Mouse (Mus musculus): ENCODE measurements around the gene Dtnbp1.

The Dtnbp1 gene

DNA sequence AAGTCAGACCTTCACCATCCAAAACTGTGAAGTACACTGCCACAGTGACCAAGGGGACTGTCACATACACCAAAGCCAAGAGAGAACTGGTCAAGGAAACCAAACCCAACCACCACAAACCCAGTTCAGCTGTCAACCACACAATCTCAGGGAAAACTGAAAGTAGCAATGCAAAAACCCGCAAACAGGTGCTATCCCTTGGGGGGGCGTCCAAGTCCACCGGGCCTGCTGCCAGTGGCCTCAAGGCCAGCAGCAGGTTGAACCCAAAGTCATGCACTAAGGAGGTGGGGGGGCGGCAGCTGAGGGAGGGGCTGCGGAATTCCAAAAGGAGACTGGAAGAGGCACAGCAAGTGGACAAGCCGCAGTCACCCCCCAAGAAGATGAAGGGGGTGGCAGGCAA is 99.6 kb downstream of the Dtnbp1 start:
- no peaks in the 10 kb centered on the region for H3K27me3 ChIP-seq (ENCODE audit: insufficient read depth, low read length)
- peaks cover 98% of the 10 kb centered on the region for H3K4me1 ChIP-seq (replicated peaks; ENCODE audit: low read depth, low read length)
- peak overlapping the region; percentile 66 for H3K4me3 ChIP-seq (replicated peaks; ENCODE audit: low read length)
- H3K9me3 ChIP-seq (ENCODE audit: low read length): no peaks in the 10 kb centered on the region
- no peak for TF ChIP-seq NANOG (IDR thresholded peaks at IDR 0.05; ENCODE audit: borderline replicate concordance, low read length)
- no peak for TF ChIP-seq POU5F1 (IDR thresholded peaks at IDR 0.05; ENCODE audit: borderline replicate concordance, low read length)
- TF ChIP-seq CTCF (conservative IDR thresholded peaks at IDR 0.05; ENCODE audit: low read length): no peak
- H3K36me3 ChIP-seq (ENCODE audit: insufficient read depth, low read length): peaks cover 100% of the 10 kb centered on the region

DNA sequence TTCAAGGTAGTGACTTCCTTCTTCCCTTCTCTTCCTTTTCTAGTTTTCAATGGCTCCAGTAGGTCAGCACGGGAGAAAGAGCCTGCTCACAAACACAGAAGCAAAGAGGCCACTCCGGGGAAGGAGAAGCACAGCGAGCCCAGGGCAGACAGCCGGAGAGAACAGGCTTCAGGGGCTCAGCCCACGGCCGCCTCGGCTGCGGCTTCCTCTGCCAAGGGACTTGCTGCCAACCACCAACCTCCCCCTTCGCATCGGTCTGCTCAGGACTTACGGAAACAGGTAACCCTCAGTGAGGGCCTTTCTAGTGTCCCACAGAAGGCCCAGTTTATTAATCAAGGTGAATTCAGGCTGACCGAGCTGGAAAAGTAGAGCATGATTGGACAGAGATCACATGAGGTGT is 105.7 kb downstream of the Dtnbp1 start:
- Histone ChIP-seq H3K4me3 (replicated peaks; ENCODE audit: low read length) (no peak overlapping the region), H3K9me3 (ENCODE audit: low read length) (no peaks in the 10 kb centered on the region), H3K27me3 (ENCODE audit: insufficient read depth, low read length) (no peaks in the 10 kb centered on the region), H3K4me1 (replicated peaks; ENCODE audit: low read depth, low read length) (peaks cover 88% of the 10 kb centered on the region), H3K36me3 (ENCODE audit: insufficient read depth, low read length) (peaks cover 100% of the 10 kb centered on the region)
- TF ChIP-seq NANOG (IDR thresholded peaks at IDR 0.05; ENCODE audit: borderline replicate concordance, low read length) (no peak), CTCF (conservative IDR thresholded peaks at IDR 0.05; ENCODE audit: low read length) (no peak), POU5F1 (IDR thresholded peaks at IDR 0.05; ENCODE audit: borderline replicate concordance, low read length) (no peak)

DNA sequence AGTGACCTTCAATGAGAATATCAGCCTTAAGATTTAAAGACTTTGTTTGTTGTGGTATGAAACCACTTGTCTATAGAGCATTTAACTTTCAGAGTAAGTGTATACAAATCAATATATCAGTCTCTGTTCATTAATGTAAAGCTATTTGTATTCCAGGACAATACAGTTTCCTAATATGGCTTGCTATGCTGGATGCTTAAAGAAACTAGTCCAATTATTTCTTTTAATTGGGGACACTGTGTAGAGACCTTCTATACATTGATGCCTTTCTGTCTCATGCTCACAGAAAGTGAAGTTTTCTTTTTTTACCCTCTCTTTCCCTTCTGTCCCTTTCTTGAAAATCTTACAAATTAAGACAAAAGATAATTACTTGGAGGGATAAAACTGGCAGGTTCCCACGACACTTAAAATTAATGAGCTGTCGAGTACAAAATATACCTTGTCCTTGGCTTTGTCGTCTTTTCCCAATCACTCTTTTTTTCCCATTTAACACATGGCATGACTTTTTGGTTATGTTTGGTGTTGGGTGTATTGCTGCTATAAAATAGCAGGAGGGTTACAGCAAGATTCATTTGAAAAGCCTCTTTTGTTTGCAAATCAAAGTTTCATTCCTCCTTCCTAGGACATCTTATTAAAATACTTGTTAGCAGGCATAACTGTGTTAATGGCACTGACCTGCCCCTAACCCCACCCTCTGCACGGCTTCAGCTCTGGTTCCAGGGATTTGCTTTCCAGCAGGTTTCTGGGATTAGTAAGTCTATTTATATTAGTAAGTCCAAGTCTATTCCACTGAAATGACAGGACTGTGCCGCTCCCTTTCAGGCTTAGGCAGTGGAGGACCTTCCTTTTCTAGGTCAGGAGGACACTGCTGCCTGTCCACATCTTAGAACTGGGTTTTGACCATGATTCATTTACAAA is 109.9 kb downstream of the Dtnbp1 start:
- TF ChIP-seq POU5F1 (IDR thresholded peaks at IDR 0.05; ENCODE audit: borderline replicate concordance, low read length): no peak
- TF ChIP-seq NANOG (IDR thresholded peaks at IDR 0.05; ENCODE audit: borderline replicate concordance, low read length): no peak
- no peak for TF ChIP-seq CTCF (conservative IDR thresholded peaks at IDR 0.05; ENCODE audit: low read length)
- no peaks in the 10 kb centered on the region for H3K9me3 ChIP-seq (ENCODE audit: low read length)
- no peaks in the 10 kb centered on the region for H3K27me3 ChIP-seq (ENCODE audit: insufficient read depth, low read length)
- peaks cover 96% of the 10 kb centered on the region for H3K36me3 ChIP-seq (ENCODE audit: insufficient read depth, low read length)
- no peak overlapping the region for H3K4me3 ChIP-seq (replicated peaks; ENCODE audit: low read length)
- H3K4me1 ChIP-seq (replicated peaks; ENCODE audit: low read depth, low read length): peaks cover 84% of the 10 kb centered on the region

DNA sequence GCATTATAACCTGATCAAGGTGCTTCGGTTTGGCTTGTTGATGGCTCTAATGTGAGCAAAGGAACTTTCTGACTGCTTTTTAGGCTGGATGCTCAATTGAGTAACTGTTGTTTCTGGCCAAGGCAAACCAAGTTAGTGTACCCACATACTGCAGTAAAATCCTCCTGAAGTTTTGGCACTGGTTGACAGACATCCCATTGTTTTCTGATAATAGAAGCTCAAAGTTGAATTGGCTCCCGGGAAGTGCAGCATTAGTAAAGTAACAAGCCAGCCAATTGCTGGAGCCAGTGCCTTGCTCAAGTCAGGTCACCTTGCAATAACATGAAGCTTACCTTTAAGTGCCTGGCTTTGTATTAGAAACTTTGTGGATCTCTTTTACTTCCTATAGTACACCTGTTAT is 111.3 kb downstream of the Dtnbp1 start:
- Histone ChIP-seq H3K36me3 (ENCODE audit: insufficient read depth, low read length) (peaks cover 96% of the 10 kb centered on the region), H3K4me1 (replicated peaks; ENCODE audit: low read depth, low read length) (peaks cover 82% of the 10 kb centered on the region), H3K9me3 (ENCODE audit: low read length) (no peaks in the 10 kb centered on the region), H3K27me3 (ENCODE audit: insufficient read depth, low read length) (no peaks in the 10 kb centered on the region), H3K4me3 (replicated peaks; ENCODE audit: low read length) (no peak overlapping the region)
- TF ChIP-seq CTCF (conservative IDR thresholded peaks at IDR 0.05; ENCODE audit: low read length): no peak
- no peak for TF ChIP-seq NANOG (IDR thresholded peaks at IDR 0.05; ENCODE audit: borderline replicate concordance, low read length)
- no peak for TF ChIP-seq POU5F1 (IDR thresholded peaks at IDR 0.05; ENCODE audit: borderline replicate concordance, low read length)

DNA sequence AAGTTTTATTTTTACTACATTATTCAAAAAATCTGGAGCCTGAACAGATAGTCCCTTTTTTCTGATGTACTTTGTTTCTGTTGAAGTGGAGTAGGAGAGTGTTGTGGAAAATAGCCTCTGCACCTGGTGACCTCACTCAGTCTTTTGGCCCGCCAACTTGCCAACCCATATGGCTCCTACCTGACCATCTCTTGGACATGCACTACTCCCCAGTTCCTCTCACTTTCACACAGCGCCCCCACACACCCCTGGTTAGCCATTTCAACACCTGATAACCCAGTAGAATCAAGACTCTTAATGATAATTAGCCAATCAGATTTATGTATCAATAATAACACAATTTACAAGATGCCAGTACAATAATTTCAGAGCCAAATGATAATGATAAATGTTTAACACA is 115.7 kb downstream of the Dtnbp1 start:
- TF ChIP-seq CTCF (conservative IDR thresholded peaks at IDR 0.05; ENCODE audit: low read length) (no peak), POU5F1 (IDR thresholded peaks at IDR 0.05; ENCODE audit: borderline replicate concordance, low read length) (no peak), NANOG (IDR thresholded peaks at IDR 0.05; ENCODE audit: borderline replicate concordance, low read length) (no peak)
- peaks cover 69% of the 10 kb centered on the region for H3K4me1 ChIP-seq (replicated peaks; ENCODE audit: low read depth, low read length)
- peaks cover 88% of the 10 kb centered on the region for H3K36me3 ChIP-seq (ENCODE audit: insufficient read depth, low read length)
- no peak overlapping the region for H3K4me3 ChIP-seq (replicated peaks; ENCODE audit: low read length)
- no peaks in the 10 kb centered on the region for H3K9me3 ChIP-seq (ENCODE audit: low read length)
- H3K27me3 ChIP-seq (ENCODE audit: insufficient read depth, low read length): no peaks in the 10 kb centered on the region

DNA sequence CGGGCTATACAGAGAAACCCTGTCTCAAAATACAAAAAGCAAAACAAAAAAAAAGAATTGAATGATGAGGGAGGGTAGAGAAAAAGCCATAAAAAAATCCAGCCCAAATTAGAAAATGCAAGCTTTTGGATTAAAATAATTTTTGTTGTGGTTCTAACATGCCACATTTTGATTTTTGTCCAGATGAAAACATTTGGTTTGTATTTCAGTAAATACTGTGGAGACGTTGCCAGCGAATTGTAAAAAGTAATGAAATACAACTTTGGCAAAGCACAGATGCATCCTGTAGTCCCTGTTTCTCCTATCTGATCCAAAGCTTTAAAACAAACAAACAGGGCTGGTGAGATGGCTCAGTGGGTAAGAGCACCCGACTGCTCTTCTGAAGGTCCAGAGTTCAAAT is 120.9 kb downstream of the Dtnbp1 start:
- H3K9me3 ChIP-seq (ENCODE audit: low read length): no peaks in the 10 kb centered on the region
- no peak overlapping the region for H3K4me3 ChIP-seq (replicated peaks; ENCODE audit: low read length)
- no peak for TF ChIP-seq POU5F1 (IDR thresholded peaks at IDR 0.05; ENCODE audit: borderline replicate concordance, low read length)
- no peak for TF ChIP-seq CTCF (conservative IDR thresholded peaks at IDR 0.05; ENCODE audit: low read length)
- TF ChIP-seq NANOG (IDR thresholded peaks at IDR 0.05; ENCODE audit: borderline replicate concordance, low read length): no peak
- peaks cover 90% of the 10 kb centered on the region for H3K36me3 ChIP-seq (ENCODE audit: insufficient read depth, low read length)
- no peaks in the 10 kb centered on the region for H3K27me3 ChIP-seq (ENCODE audit: insufficient read depth, low read length)
- H3K4me1 ChIP-seq (replicated peaks; ENCODE audit: low read depth, low read length): peaks cover 54% of the 10 kb centered on the region

DNA sequence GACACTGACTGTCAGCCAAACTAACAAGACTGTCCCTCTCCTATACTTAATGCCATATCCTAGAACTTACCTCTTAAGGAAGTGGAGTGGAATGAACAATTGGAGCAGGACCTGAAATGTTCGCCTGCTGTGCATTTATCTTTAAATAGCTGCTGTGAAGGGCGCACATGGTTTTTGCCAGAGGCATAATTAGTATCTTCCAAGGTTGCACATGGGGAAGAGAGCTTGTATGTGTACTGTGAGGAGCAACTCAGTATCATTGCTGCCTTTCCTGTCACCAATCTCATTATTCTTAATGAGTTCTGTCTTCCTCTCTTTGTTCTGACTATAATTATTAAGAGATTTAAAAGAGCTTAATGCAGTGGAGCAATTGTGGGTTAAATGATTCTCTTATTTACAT is 125.1 kb downstream of the Dtnbp1 start:
- H3K36me3 ChIP-seq (ENCODE audit: insufficient read depth, low read length): peaks cover 91% of the 10 kb centered on the region
- peaks cover 69% of the 10 kb centered on the region for H3K4me1 ChIP-seq (replicated peaks; ENCODE audit: low read depth, low read length)
- TF ChIP-seq CTCF (conservative IDR thresholded peaks at IDR 0.05; ENCODE audit: low read length): no peak
- TF ChIP-seq POU5F1 (IDR thresholded peaks at IDR 0.05; ENCODE audit: borderline replicate concordance, low read length): no peak
- no peak for TF ChIP-seq NANOG (IDR thresholded peaks at IDR 0.05; ENCODE audit: borderline replicate concordance, low read length)

More for the DNA sequence above, 125.1 kb downstream of the Dtnbp1 start:
- H3K9me3 ChIP-seq (ENCODE audit: low read length): no peaks in the 10 kb centered on the region
- H3K27me3 ChIP-seq (ENCODE audit: insufficient read depth, low read length): no peaks in the 10 kb centered on the region
- H3K4me3 ChIP-seq (replicated peaks; ENCODE audit: low read length): no peak overlapping the region

All from E14TG2a.4 (cell line).